In genomic region chr4:119415072-119415753, GRCm38 (mm10) we compare ENCODE assay signal across 8 mouse cellular contexts. TPM values are rescaled to one million over a fixed set of nuclear protein-coding genes. Genes with fewer than 3 reads are reported as not detected.
DNase-seq lines count a peak whose midpoint lies in the region; ATAC-seq and TF ChIP-seq lines count a peak whose summit lies in the region.

TSS of gene Ccdc30 (minus strand) at chr4:119415521.

- no peak for TF ChIP-seq CTCF in liver, embryonic 14.5 days (IDR thresholded peaks at IDR 0.05; ENCODE audit: low read depth)

- H3K4me1 ChIP-seq in forebrain, embryonic 14.5 days (ENCODE audit: control insufficient read depth, insufficient read depth, low read length): peaks cover 12% of the 10 kb centered on the region
- peaks cover 3 to 20% of the 10 kb centered on the region in 2 experiments; a peak in 3 of 4 replicates for H3K4me1 ChIP-seq in liver, embryonic 14.5 days (replicated peaks; ENCODE audit: control insufficient read depth in 2 of 2, insufficient read depth in 2 of 2, low read length in 1 of 2)
- H3K4me1 ChIP-seq in stomach, embryonic 14.5 days (ENCODE audit: control insufficient read depth, insufficient read depth, low read length): 0 out of 2 replicates have a peak, but pooled peaks cover 4% of the 10 kb centered on the region

- peak within 1 kb of the TSS; percentile 87 for H3K4me2 ChIP-seq in forebrain, embryonic 14.5 days (ENCODE audit: low read length)
- H3K4me2 ChIP-seq in liver, embryonic 14.5 days (ENCODE audit: low read depth): peak within 1 kb of the TSS; percentile 68
- H3K4me2 ChIP-seq in stomach, embryonic 14.5 days (replicated peaks; ENCODE audit: low read depth, low read length): peak within 1 kb of the TSS; percentile 88

- no peaks in the 10 kb centered on the region for H3K36me3 ChIP-seq in forebrain, embryonic 14.5 days (ENCODE audit: control insufficient read depth, insufficient read depth, low read length)
- H3K36me3 ChIP-seq in liver, embryonic 14.5 days (replicated peaks; ENCODE audit: control insufficient read depth, insufficient read depth, low read depth): no peaks in the 10 kb centered on the region
- no peaks in the 10 kb centered on the region for H3K36me3 ChIP-seq in stomach, embryonic 14.5 days (ENCODE audit: control insufficient read depth, insufficient read depth, low read length)

- H3K27ac ChIP-seq in forebrain, embryonic 14.5 days (ENCODE audit: low read depth, low read length): peak within 1 kb of the TSS; percentile 72
- no peak within 1 kb of the TSS for H3K27ac ChIP-seq in liver, embryonic 14.5 days
- no peak within 1 kb of the TSS for H3K27ac ChIP-seq in stomach, embryonic 14.5 days (ENCODE audit: low read length)

- H3K27me3 ChIP-seq in forebrain, embryonic 14.5 days (replicated peaks; ENCODE audit: control insufficient read depth, insufficient read depth, low read length): no peaks in the 10 kb centered on the region
- H3K27me3 ChIP-seq in liver, embryonic 14.5 days (ENCODE audit: control insufficient read depth, insufficient read depth, low read length): peaks cover 14% of the 10 kb centered on the region
- no peaks in the 10 kb centered on the region for H3K27me3 ChIP-seq in stomach, embryonic 14.5 days (ENCODE audit: control insufficient read depth, insufficient read depth, low read length)

- H3K4me3 ChIP-seq in forebrain, embryonic 14.5 days (ENCODE audit: low read depth, low read length): peak within 1 kb of the TSS; percentile 58
- H3K4me3 ChIP-seq in liver, embryonic 14.5 days (ENCODE audit: insufficient read depth in 1 of 2, low read depth in 2 of 2, low read length in 2 of 2): peak within 1 kb of the TSS; percentile 51 to 52
- H3K4me3 ChIP-seq in stomach, embryonic 14.5 days (ENCODE audit: low read depth, low read length): peak within 1 kb of the TSS; percentile 52

- no peaks in the 10 kb centered on the region for H3K9me3 ChIP-seq in forebrain, embryonic 14.5 days (replicated peaks; ENCODE audit: control insufficient read depth, low read length)
- H3K9me3 ChIP-seq in liver, embryonic 14.5 days (ENCODE audit: control insufficient read depth, low read length): no peaks in the 10 kb centered on the region
- no peaks in the 10 kb centered on the region for H3K9me3 ChIP-seq in stomach, embryonic 14.5 days (ENCODE audit: control insufficient read depth, low read depth, low read length)

- TF ChIP-seq EP300 in liver, embryonic 14.5 days (IDR thresholded peaks at IDR 0.05; ENCODE audit: low read depth): no peak

- peak; percentile 69 to 79 for DNase-seq in CD8-positive naive resting alpha-beta T cell, adult 2 months (ENCODE audit: low read depth in 2 of 2, low spot score in 2 of 2)
- DNase-seq in c-Kit-positive CD71-positive TER-119-positive erythroid progenitor cells, embryonic 14.5 days (ENCODE audit: low spot score): peak; percentile 31
- peak; percentile 96 for DNase-seq in forebrain, embryonic 14.5 days (ENCODE audit: low spot score)
- peak; percentile 92 to 93 for DNase-seq in heart, postnatal 10 days
- DNase-seq in kidney, postnatal 36 days: peak; percentile 97
- DNase-seq in liver, embryonic 14.5 days (ENCODE audit: low read depth in 3 of 3, low spot score in 3 of 3): peak; percentile 35 to 54 (median 54)
- DNase-seq in natural killer cell, adult 2 months (ENCODE audit: low spot score in 2 of 2): peak; percentile 76 to 83

- peak within 1 kb of the TSS; percentile 72 for H3K9ac ChIP-seq in forebrain, embryonic 14.5 days (ENCODE audit: low read length)
- peak within 1 kb of the TSS; percentile 33; the same call in 1 of the 2 replicates for H3K9ac ChIP-seq in liver, embryonic 14.5 days (replicated peaks)
- H3K9ac ChIP-seq in stomach, embryonic 14.5 days (replicated peaks; ENCODE audit: low read depth, low read length): no peak within 1 kb of the TSS; the same call in 1 of the 2 replicates

- ATAC-seq in forebrain, embryonic 14.5 days: peak; percentile 100
- peak; percentile 81 for ATAC-seq in liver, embryonic 14.5 days (ENCODE audit: insufficient read depth)
- ATAC-seq in stomach, embryonic 14.5 days (ENCODE audit: insufficient number of reproducible peaks, insufficient read depth, low FRiP score, low read depth): peak; percentile 100

- intact Hi-C loops in heart, postnatal 10 days (cut with DNase I): no loop called here

- WGBS in forebrain, embryonic 14.5 days: under 1% methylated on average over 49 of the region's 49 CpGs
- 2% methylated on average over 49 of the region's 49 CpGs for WGBS in liver, embryonic 14.5 days (ENCODE audit: insufficient replicate concordance)
- 1% methylated on average over 49 of the region's 49 CpGs for WGBS in stomach, embryonic 14.5 days

RNA-seq across cellular contexts. Expression of gene Ccdc30, which starts in this region (rescaled TPM):
- 14.0 and 14.4 TPM in 2 replicates for polyA plus RNA-seq in forebrain, embryonic 14.5 days (2014; fragmentation: Nextera tagmentation; extraction: Ambion mirVana)
- total RNA-seq in heart, postnatal 10 days (2021): under 1 TPM; 0.35 to 0.65 TPM
- polyA plus RNA-seq in liver, embryonic 14.5 days (2012; rRNA removed): 0.15 and 0.41 TPM in 2 replicates
- polyA plus RNA-seq in liver, embryonic 14.5 days (2014; fragmentation: Nextera tagmentation; extraction: Ambion mirVana): 0.96 and 1.2 TPM in 2 replicates
- polyA plus RNA-seq in stomach, embryonic 14.5 days (2014; fragmentation: Nextera tagmentation; extraction: Ambion mirVana): 3.5 and 7.3 TPM in 2 replicates

Comparison
In these comparisons a context has a peak if more than half of its experiments do, and no peak if none do; other contexts are left out.
1. Peak in DNase-seq in heart, postnatal 10 days; RNA of the gene not detected or under 1 TPM.
2. DNase-seq: peak in every context shown above with its lines; median percentile 97 in kidney, postnatal 36 days; 96 in forebrain, embryonic 14.5 days; 92 in heart, postnatal 10 days; 80 in natural killer cell, adult 2 months; 74 in CD8-positive naive resting alpha-beta T cell, adult 2 months; 54 in liver, embryonic 14.5 days; 31 in c-Kit-positive CD71-positive TER-119-positive erythroid progenitor cells, embryonic 14.5 days.